Comparison of ENCODE assay signal across 8 mouse cellular contexts in the genomic region with DNA sequence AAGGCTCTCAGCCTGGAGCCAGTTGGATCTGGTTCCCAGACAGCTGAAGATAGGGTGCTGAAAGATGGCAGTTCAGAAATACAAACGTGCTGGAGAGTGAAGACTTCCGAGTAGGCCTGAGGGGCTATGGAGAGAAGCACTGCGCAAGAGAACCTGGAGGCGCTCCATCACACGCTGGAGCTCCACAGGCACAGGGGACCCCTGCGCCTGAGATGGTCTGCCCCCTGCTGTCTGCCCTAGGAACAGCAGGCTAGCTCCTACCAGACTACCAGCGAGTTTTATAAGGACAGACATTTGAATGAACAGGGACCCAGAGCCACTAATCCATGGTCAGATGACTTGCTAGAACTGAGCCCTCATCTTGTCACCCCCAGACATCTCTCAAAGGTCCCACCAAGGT. TPM values are rescaled to one million over a fixed set of nuclear protein-coding genes. Genes with fewer than 3 reads are reported as not detected.
DNase-seq lines count a peak whose midpoint lies in the region; ATAC-seq lines count a peak whose summit lies in the region.

No protein-coding gene starts in this region.

- H3K27ac ChIP-seq in hindbrain, embryonic 14.5 days: no peak overlapping the region

- no peak overlapping the region for H3K4me2 ChIP-seq in hindbrain, embryonic 14.5 days (replicated peaks)

- peak; percentile 90 for DNase-seq in NIH3T3 (ENCODE audit: low read depth)
- DNase-seq in cerebellum, adult 9-11 months: peak; percentile 70
- peak; percentile 68 to 75 for DNase-seq in frontal cortex, postnatal 14 days (ENCODE audit: low spot score in 2 of 2)
- DNase-seq in hindbrain, embryonic 14.5 days (ENCODE audit: low spot score): peak; percentile 76
- DNase-seq in layer of hippocampus, postnatal 14 days (ENCODE audit: low spot score in 2 of 2): peak; percentile 82 to 88
- DNase-seq in lung, postnatal 14 days: peak; percentile 93
- peak; percentile 89 for DNase-seq in retina, embryonic 14.5 days (ENCODE audit: low spot score)
- peak; percentile 85 to 89 for DNase-seq in thymus, postnatal 36 days

- no peaks in the 10 kb centered on the region for H3K27me3 ChIP-seq in hindbrain, embryonic 14.5 days (ENCODE audit: control insufficient read depth, insufficient read depth, low read length)

- H3K4me3 ChIP-seq in hindbrain, embryonic 14.5 days (replicated peaks; ENCODE audit: low read length): no peak overlapping the region

- peaks cover 15% of the 10 kb centered on the region for H3K4me1 ChIP-seq in hindbrain, embryonic 14.5 days (replicated peaks; ENCODE audit: control insufficient read depth, insufficient read depth, low read length)

- ATAC-seq in hindbrain, embryonic 14.5 days (ENCODE audit: low FRiP score): peak; percentile 68

- H3K9ac ChIP-seq in hindbrain, embryonic 14.5 days: no peak overlapping the region

- H3K9me3 ChIP-seq in hindbrain, embryonic 14.5 days (ENCODE audit: control insufficient read depth, low read length): no peaks in the 10 kb centered on the region

- WGBS in hindbrain, embryonic 14.5 days: 13% methylated on average over 7 of the region's 7 CpGs

- H3K36me3 ChIP-seq in hindbrain, embryonic 14.5 days (replicated peaks; ENCODE audit: control insufficient read depth, insufficient read depth): peaks cover 17% of the 10 kb centered on the region

RNA-seq across cellular contexts. Expression of a gene that starts 35.0 kb away (rescaled TPM):
- polyA plus RNA-seq in hindbrain, embryonic 14.5 days (2014; fragmentation: Nextera tagmentation; extraction: Ambion mirVana): 0.88 TPM in 1 of 2 replicates, not detected in the other
- 1 to 10 TPM; 1.8 to 2.8 TPM for total RNA-seq in layer of hippocampus, postnatal 14 days (2021)
